Mouse (Mus musculus) heart, postnatal 0 days (tissue): Measurements from ENCODE around the gene Gpr35. TPM values are rescaled to one million over a fixed set of nuclear protein-coding genes. Genes with fewer than 3 reads are reported as not detected.

Experiments
- ATAC-seq: fragments of 200-750 bp; cut with Nextera tagmentation; 2 replicates; pipeline ENCODE4 v1.8.0; 2017; ENCODE audit warnings: low read depth, moderate number of reproducible peaks, moderate library complexity; ENCODE audit not compliant: insufficient read depth
- DNase-seq: peaks from one replicate; pipeline ENCODE4 v3.0.0-alpha.2; 2016; ENCODE audit warnings: low spot score
- H3K27ac ChIP-seq: fragments of 300-500 bp; sonication (generic); 2 replicates; pipeline ENCODE4 v1.5.1; 2014; ENCODE audit warnings: low read depth, mild to moderate bottlenecking
- H3K27me3 ChIP-seq: fragments of 300-500 bp; sonication (generic); 2 replicates; pipeline ENCODE4 v1.6.1; 2014; ENCODE audit warnings: low read length, mixed read lengths; ENCODE audit not compliant: control insufficient read depth, insufficient read depth
- H3K36me3 ChIP-seq: fragments of 300-500 bp; sonication (generic); replicated peaks from 2 replicates; pipeline ENCODE4 v1.6.1; 2014; ENCODE audit warnings: low read length, mixed read lengths; ENCODE audit not compliant: control insufficient read depth, insufficient read depth
- H3K4me1 ChIP-seq: fragments of 300-500 bp; sonication (generic); 2 replicates; pipeline ENCODE4 v1.6.1; 2014; ENCODE audit warnings: antibody characterized with exemption; ENCODE audit not compliant: control insufficient read depth, insufficient read depth
- H3K4me2 ChIP-seq: fragments of 300-500 bp; sonication (generic); 2 replicates; pipeline ENCODE4 v1.6.1; 2014; ENCODE audit warnings: low read depth, mild to moderate bottlenecking, low read length, moderate library complexity
- H3K4me3 ChIP-seq: fragments of 300-500 bp; sonication (generic); 2 replicates; pipeline ENCODE4 v1.5.1; 2014; ENCODE audit warnings: low read depth, low read length
- H3K9ac ChIP-seq: fragments of 300-500 bp; sonication (generic); replicated peaks from 2 replicates; pipeline ENCODE4 v1.6.1; 2014; ENCODE audit warnings: low read depth, low read length, mixed read lengths
- H3K9me3 ChIP-seq: fragments of 300-500 bp; sonication (generic); replicated peaks from 2 replicates; pipeline ENCODE4 v1.6.1; 2016; ENCODE audit warnings: low read length; ENCODE audit not compliant: control insufficient read depth
- CTCF ChIP-seq: IDR thresholded peaks from 2 replicates; pipeline ENCODE4 v1.5.1; 2016; ENCODE audit warnings: antibody characterized with exemption, control low read depth, low read depth
- EP300 ChIP-seq: IDR thresholded peaks from 2 replicates; pipeline ENCODE4 v1.6.1; 2016; ENCODE audit warnings: antibody characterized with exemption, low read depth
- WGBS: fragments of 180-500 bp; shearing (Covaris S2); extraction: QIAGEN DNeasy Blood & Tissue Kit; methylation state at CpG from one replicate; pipeline ENCODE4 v1.1.7; 2014; 5-methylcytosine and 5-hydroxymethylcytosine counted together
- polyA plus RNA-seq: library from polyadenylated mRNA; unstranded; fragments of >200 nt; fragmentation: Nextera tagmentation; extraction: Ambion mirVana; gene quantifications from 2 replicates; pipeline ENCODE4 v1.2.1, GENCODE M21; 2015
- total RNA-seq: library from RNA; depleted of rRNA; stranded (reverse); fragments of >200 nt; gene quantifications from 2 replicates; pipeline ENCODE4 v1.2.3, GENCODE M21; 2014; ENCODE audit warnings: low replicate concordance; rRNA removed

Gene Gpr35
- total RNA-seq (0.23 and 0.85 TPM in 2 replicates), polyA plus RNA-seq (0.27 and 0.34 TPM in 2 replicates)

DNA sequence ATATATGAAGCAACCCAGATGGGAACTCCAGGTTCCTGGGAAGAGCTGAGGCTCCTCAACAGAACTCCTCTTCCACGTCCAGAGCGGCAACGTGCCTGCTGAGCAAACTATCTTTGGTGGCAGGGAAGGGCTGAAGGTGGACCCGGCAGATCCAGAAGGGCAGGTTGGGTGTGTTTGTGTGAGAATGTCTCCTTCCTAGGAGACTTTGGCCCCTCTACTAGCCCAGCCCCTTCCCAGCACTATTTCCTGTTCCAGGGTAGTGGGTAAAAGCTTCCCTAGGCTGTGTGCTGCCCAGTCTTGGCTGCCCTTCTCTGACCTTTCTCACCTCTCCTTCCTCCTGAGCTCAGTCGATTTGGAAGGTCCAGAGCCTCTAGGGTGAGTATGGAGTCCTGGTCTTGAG lies at the start of gene Gpr35:
Gpr35 (plus strand) TSS at position 259 of the 400 bp plus-strand sequence.
- no peaks in the 10 kb centered on the region for H3K4me1 ChIP-seq
- H3K9me3 ChIP-seq, result no peaks in the 10 kb centered on the region
- no peak within 1 kb of the TSS for H3K27ac ChIP-seq
- H3K4me3 ChIP-seq, result no peak within 1 kb of the TSS
- no peaks in the 10 kb centered on the region for H3K27me3 ChIP-seq
- WGBS, result 72% methylated on average over 5 of the region's 5 CpGs
- no peak within 1 kb of the TSS for H3K4me2 ChIP-seq
- no peak for DNase-seq
- no peak for TF ChIP-seq EP300
- no peak for TF ChIP-seq CTCF
- H3K36me3 ChIP-seq, result peaks cover 36% of the 10 kb centered on the region
- H3K9ac ChIP-seq, result no peak within 1 kb of the TSS
- ATAC-seq, result no peak

DNA sequence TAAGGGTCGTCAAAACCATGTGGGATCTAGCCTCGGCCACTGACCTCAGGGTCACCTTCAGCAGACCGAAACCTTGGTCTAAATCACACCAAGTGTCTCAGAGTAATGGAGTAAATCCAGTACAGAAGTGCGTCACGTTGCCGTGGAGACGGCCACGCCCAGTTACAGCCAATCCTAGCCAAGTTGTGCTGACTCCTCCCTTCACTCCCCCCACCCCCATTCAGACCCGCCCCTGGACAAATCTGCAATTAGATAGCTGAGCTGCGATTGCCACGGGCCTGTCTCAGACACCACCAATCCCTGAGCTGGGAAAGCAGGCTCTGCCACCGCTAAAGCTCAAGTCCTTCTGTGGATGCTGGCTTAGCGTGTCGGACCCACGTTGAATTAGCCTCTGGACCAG lies 47.9 kb upstream of the Gpr35 start, which contains the start of gene Ankmy1:
Ankmy1 (minus strand) TSS at position 121 of the 400 bp plus-strand sequence.
- H3K9me3 ChIP-seq, result no peaks in the 10 kb centered on the region
- H3K4me3 ChIP-seq, result peak within 1 kb of the TSS; percentile 8; the same call in 1 of the 2 replicates
- 0 out of 2 replicates have a peak, but pooled peaks cover 6% of the 10 kb centered on the region for H3K27me3 ChIP-seq
- WGBS, result 2% methylated on average over 15 of the region's 15 CpGs
- peaks cover 7% of the 10 kb centered on the region for H3K4me1 ChIP-seq
- H3K27ac ChIP-seq, result no peak within 1 kb of the TSS
- H3K36me3 ChIP-seq, result no peaks in the 10 kb centered on the region
- peak within 1 kb of the TSS; percentile 49 for H3K4me2 ChIP-seq
- no peak; the same call in 1 of the 2 replicates for ATAC-seq
- no peak within 1 kb of the TSS for H3K9ac ChIP-seq
- peak; percentile 55 for DNase-seq
- TF ChIP-seq CTCF (no peak), EP300 (no peak)

DNA sequence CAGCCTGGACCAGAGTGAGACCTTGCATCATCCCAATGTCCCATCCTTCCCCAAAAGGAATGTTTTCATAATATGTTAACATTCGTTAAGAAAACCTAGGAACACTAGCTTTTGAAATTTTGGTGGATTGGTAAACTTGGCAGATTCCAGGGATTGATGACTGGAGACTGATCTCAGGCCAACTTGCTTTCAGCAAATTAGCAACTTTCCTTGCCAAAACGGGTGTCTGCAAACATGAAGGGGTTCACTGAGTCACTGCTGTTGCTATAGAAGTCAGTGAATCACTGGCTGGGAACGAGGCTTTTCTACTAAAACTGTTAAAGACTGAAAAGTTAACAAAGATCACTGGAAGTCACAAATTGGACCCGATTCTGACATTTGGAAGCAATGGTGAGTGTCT lies 47.0 kb upstream of the Gpr35 start:
- H3K4me2 ChIP-seq, result no peak overlapping the region
- H3K4me3 ChIP-seq, result no peak overlapping the region
- H3K4me1 ChIP-seq, result peaks cover 7% of the 10 kb centered on the region
- TF ChIP-seq EP300 (no peak), CTCF (no peak)
- ATAC-seq (no peak), DNase-seq (no peak)
- WGBS, result 64% methylated on average over 4 of the region's 4 CpGs
- no peak overlapping the region for H3K27ac ChIP-seq
- 0 out of 2 replicates have a peak, but pooled peaks cover 6% of the 10 kb centered on the region for H3K27me3 ChIP-seq
- H3K36me3 ChIP-seq, result no peaks in the 10 kb centered on the region
- no peaks in the 10 kb centered on the region for H3K9me3 ChIP-seq
- H3K9ac ChIP-seq, result no peak overlapping the region

DNA sequence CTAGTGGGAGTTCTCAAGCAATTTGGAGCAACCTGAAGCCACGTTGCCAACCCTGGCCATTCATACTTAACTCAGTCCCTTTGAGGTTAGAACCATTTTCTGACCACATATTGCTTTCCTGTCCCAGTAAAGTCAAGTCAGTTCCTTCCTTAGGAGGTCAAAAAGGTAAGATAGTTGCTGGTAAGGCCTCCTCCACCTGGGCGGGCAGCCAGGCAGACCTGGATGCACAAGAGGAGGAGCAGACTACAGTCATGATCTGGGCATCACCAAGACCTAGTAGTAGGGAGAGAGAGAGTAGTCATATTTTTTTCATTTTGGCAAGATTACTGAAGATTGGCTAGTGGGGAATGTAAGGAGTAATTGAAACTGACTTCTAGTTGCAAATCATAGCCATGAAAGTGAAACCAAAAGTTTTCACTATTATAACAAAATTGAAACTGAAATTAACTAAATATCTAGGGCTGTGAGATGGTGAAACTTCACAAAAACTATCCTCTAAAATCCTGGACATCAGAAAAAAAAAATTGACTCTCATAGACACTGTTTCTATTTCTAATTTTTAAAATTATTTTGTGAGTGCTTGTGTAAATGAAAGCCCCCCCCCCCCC lies 44.9 kb upstream of the Gpr35 start:
- Histone ChIP-seq H3K4me2 (no peak overlapping the region), H3K27me3 (0 out of 2 replicates have a peak, but pooled peaks cover 6% of the 10 kb centered on the region), H3K9me3 (no peaks in the 10 kb centered on the region), H3K36me3 (no peaks in the 10 kb centered on the region), H3K4me1 (peaks cover 16% of the 10 kb centered on the region), H3K27ac (no peak overlapping the region), H3K4me3 (no peak overlapping the region), H3K9ac (no peak overlapping the region)
- TF ChIP-seq CTCF, result no peak
- no peak for TF ChIP-seq EP300
- ATAC-seq, result no peak
- 85% methylated on average over 2 of the region's 2 CpGs for WGBS
- no peak for DNase-seq

DNA sequence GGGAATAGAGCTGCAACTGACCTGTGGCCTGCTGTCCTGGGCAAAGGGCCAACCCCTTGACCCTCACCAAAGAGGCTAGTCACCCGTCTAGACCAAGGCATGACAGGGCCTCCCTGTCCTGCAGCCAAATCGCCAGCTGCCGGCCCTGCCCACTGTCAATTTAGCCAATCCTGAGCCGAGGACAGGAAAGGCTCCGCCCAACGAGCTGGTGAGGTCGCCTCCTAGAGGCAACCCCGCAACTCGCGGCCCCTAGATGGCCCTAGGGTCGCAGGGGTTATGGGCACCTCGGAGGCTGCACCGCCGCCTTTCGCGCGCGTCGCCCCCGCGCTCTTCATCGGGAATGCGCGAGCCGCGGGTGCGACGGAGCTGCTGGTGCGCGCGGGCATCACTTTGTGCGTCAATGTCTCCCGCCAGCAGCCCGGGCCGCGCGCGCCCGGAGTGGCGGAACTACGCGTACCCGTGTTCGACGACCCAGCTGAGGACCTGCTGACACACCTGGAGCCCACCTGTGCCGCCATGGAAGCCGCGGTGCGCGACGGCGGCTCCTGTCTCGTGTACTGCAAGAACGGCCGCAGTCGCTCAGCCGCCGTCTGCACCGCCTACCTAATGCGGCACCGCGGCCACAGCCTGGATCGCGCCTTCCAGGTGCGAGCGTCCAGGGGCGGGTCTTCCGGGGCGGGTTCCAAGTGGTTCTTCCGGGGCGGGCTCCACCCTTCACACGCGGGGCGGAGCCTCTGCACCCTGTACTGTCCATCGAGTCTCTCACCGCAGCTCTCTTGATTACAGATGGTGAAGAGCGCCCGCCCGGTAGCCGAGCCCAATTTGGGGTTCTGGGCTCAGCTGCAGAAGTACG lies 43.7 kb upstream of the Gpr35 start, which contains the start of gene Dusp28:
Dusp28 (plus strand) TSS at position 203 of the 853 bp plus-strand sequence.
- Histone ChIP-seq H3K27me3 (0 out of 2 replicates have a peak, but pooled peaks cover 2% of the 10 kb centered on the region), H3K4me1 (peaks cover 23% of the 10 kb centered on the region), H3K9me3 (no peaks in the 10 kb centered on the region), H3K4me2 (peak within 1 kb of the TSS; percentile 86), H3K36me3 (no peaks in the 10 kb centered on the region), H3K4me3 (peak within 1 kb of the TSS; percentile 71), H3K27ac (peak within 1 kb of the TSS; percentile 88), H3K9ac (peak within 1 kb of the TSS; percentile 61)
- ATAC-seq (peak; percentile 86), DNase-seq (peak; percentile 76)
- TF ChIP-seq CTCF (peak; percentile 58), EP300 (0 out of 2 replicates have a peak, but pooled peaks have one; percentile 38)
- under 1% methylated on average over 81 of the region's 81 CpGs for WGBS
